Mouse (Mus musculus) heart, adult 2 months (tissue): ENCODE data around the gene Tmem160. TPM values are rescaled to one million over a fixed set of nuclear protein-coding genes. Genes with fewer than 3 reads are reported as not detected.

Experiments used
- DNase-seq, 2 experiments: peaks; one replicate each; pipeline ENCODE4 v3.0.0; 2021
- H3K27ac ChIP-seq: fragments of 200-600 bp; 2 replicates; pipeline ENCODE4 v1.8.1; 2022
- H3K27me3 ChIP-seq: fragments of 200-500 bp; 2 replicates; pipeline ENCODE4 v1.6.1; 2012; ENCODE audit warnings: mild to moderate bottlenecking, low read length, inconsistent platforms, mixed read lengths; ENCODE audit not compliant: control insufficient read depth, insufficient read depth
- H3K36me3 ChIP-seq: fragments of 200-500 bp; 2 replicates; pipeline ENCODE4 v1.6.1; 2012; ENCODE audit warnings: low read length, inconsistent platforms; ENCODE audit not compliant: control insufficient read depth, insufficient read depth
- H3K4me1 ChIP-seq: fragments of 200-500 bp; 2 replicates; pipeline ENCODE4 v1.6.1; 2011; ENCODE audit warnings: low read length; ENCODE audit not compliant: control insufficient read depth, insufficient read depth
- H3K4me3 ChIP-seq: fragments of 200-600 bp; 2 replicates; pipeline ENCODE4 v1.8.1; 2022
- H3K79me2 ChIP-seq: fragments of 200-500 bp; replicated peaks from 2 replicates; pipeline ENCODE4 v1.6.1; 2012; ENCODE audit warnings: mild to moderate bottlenecking, inconsistent platforms, low read length, moderate library complexity, mixed read lengths; ENCODE audit not compliant: control insufficient read depth, insufficient read depth
- H3K9ac ChIP-seq: fragments of 200-500 bp; 2 replicates; pipeline ENCODE4 v1.6.1; 2012; ENCODE audit warnings: low read depth, mild to moderate bottlenecking, control low read depth, inconsistent platforms, low read length, mixed read lengths
- CTCF ChIP-seq: fragments of 200-600 bp; IDR thresholded peaks from 2 replicates; pipeline ENCODE4 v1.8.1; 2022; ENCODE audit warnings: antibody characterized with exemption, mild to moderate bottlenecking, moderate library complexity
- EP300 ChIP-seq: fragments of 200-500 bp; IDR thresholded peaks from 2 replicates; pipeline ENCODE4 v1.6.1; 2011; ENCODE audit warnings: low read depth, low read length, control low read depth; ENCODE audit not compliant: insufficient read depth
- POLR2A ChIP-seq: fragments of 200-500 bp; IDR thresholded peaks from 2 replicates; pipeline ENCODE4 v1.6.1; 2011; ENCODE audit warnings: mild to moderate bottlenecking, low read depth, low read length, control low read depth; ENCODE audit not compliant: insufficient read depth
- WGBS: fragments of 180-500 bp; shearing (Covaris S2); methylation state at CpG from one replicate; pipeline ENCODE4 v1.1.7; 2018; 5-methylcytosine and 5-hydroxymethylcytosine counted together
- intact Hi-C: fragments of 180-260 bp; cut with DNase I; formaldehyde crosslinking; loops from one replicate; pipeline ENCODE4 v1.15.1; 2025
- polyA plus RNA-seq: library from polyadenylated mRNA; depleted of rRNA; stranded (reverse); fragments of >200 nt; gene quantifications from 2 replicates; pipeline ENCODE4 v1.2.3, GENCODE M21; 2012
- total RNA-seq, 2 experiments: library from RNA; stranded (reverse); gene quantifications; 2 replicates each; pipeline ENCODE4 v1.2.3; 2021

Gene Tmem160
- total and polyA plus RNA-seq, 3 experiments: 82.9 to 140 (median 88.2) TPM

GRCm38 (mm10) chr7:16473847-16474246, 21.3 kb downstream of the Tmem160 start:
- Histone ChIP-seq H3K79me2 (no peaks in the 10 kb centered on the region), H3K27me3 (peaks cover 15% of the 10 kb centered on the region), H3K4me1 (no peaks in the 10 kb centered on the region), H3K9ac (no peak overlapping the region), H3K36me3 (no peaks in the 10 kb centered on the region), H3K27ac (no peak overlapping the region), H3K4me3 (no peak overlapping the region)
- intact Hi-C loops: no loop called here
- WGBS: 78% methylated on average over 8 of the region's 8 CpGs
- TF ChIP-seq POLR2A: no peak
- no peak for TF ChIP-seq EP300
- no peak for TF ChIP-seq CTCF
- no peak for DNase-seq

GRCm38 (mm10) chr7:16474445-16474844, 21.9 kb downstream of the Tmem160 start:
- 6% methylated on average over 33 of the region's 33 CpGs for WGBS
- Histone ChIP-seq H3K9ac (no peak overlapping the region), H3K4me1 (no peaks in the 10 kb centered on the region), H3K27ac (no peak overlapping the region), H3K36me3 (no peaks in the 10 kb centered on the region), H3K27me3 (peaks cover 15% of the 10 kb centered on the region), H3K4me3 (no peak overlapping the region), H3K79me2 (no peaks in the 10 kb centered on the region)
- no peak for TF ChIP-seq POLR2A
- TF ChIP-seq CTCF: no peak
- TF ChIP-seq EP300: no peak
- intact Hi-C loops: no loop called here
- no peak for DNase-seq

DNA sequence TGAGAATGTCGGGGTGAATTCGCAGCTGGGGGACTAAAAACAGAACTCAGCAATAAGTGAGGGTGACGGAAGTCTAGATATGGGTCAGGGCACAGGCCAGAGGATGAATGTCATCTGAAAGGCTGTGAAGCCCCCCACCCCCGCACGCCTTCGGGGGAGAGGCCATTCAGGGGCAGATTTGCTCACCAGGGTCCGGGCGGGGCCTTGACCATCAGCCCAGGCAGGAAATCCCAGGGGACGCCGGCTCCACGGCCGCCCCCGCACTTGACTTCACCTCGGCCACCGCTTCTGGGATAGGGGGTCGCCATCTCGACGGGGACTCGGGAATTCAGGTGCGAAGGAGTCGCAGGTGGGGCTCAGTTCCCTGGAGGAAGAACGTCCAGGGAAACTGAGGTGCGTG, 22.7 kb downstream of the Tmem160 start:
- Histone ChIP-seq H3K27me3 (peaks cover 15% of the 10 kb centered on the region), H3K4me3 (no peak overlapping the region), H3K79me2 (no peaks in the 10 kb centered on the region), H3K36me3 (no peaks in the 10 kb centered on the region), H3K9ac (no peak overlapping the region), H3K27ac (no peak overlapping the region), H3K4me1 (no peaks in the 10 kb centered on the region)
- intact Hi-C loops: no loop called here
- 4% methylated on average over 23 of the region's 23 CpGs for WGBS
- no peak for TF ChIP-seq CTCF
- no peak for TF ChIP-seq POLR2A
- TF ChIP-seq EP300: no peak
- no peak for DNase-seq

- Histone ChIP-seq H3K27ac (no peak overlapping the region), H3K27me3 (peaks cover 15% of the 10 kb centered on the region), H3K4me3 (no peak overlapping the region), H3K9ac (no peak overlapping the region), H3K4me1 (no peaks in the 10 kb centered on the region), H3K79me2 (no peaks in the 10 kb centered on the region), H3K36me3 (no peaks in the 10 kb centered on the region)
- WGBS: 3% methylated on average over 28 of the region's 59 CpGs
- intact Hi-C loops: no loop called here
- no peak for TF ChIP-seq CTCF
- no peak for TF ChIP-seq POLR2A
- no peak for TF ChIP-seq EP300
- DNase-seq: no peak
These were observed 23.4 kb downstream of the Tmem160 start for GRCm38 (mm10) chr7:16475764-16476599.

DNA sequence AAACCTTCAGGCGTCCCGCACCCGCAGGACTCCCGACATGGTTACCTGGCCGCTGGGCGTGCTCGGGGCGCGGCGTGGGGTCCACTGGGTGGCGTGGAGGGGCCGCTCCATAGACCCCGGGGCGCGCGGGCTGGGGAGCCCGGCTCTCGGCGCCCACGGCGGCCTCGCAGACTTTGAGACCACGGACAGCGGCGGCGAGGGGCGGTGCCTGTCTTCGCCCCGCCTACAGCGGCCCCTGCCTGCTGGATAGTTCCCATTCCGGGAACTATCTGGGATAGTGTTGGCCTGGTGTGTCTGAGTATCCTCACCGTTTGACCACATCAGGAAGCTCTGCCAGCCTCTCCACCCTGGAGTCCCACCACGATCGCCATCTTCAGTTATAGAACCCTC, 24.0 kb downstream of the Tmem160 start:
- TF ChIP-seq CTCF: no peak
- TF ChIP-seq EP300: no peak
- TF ChIP-seq POLR2A: no peak
- intact Hi-C loops: no loop called here
- no peak for DNase-seq
- Histone ChIP-seq H3K4me3 (no peak overlapping the region), H3K27me3 (peaks cover 15% of the 10 kb centered on the region), H3K4me1 (no peaks in the 10 kb centered on the region), H3K79me2 (no peaks in the 10 kb centered on the region), H3K36me3 (no peaks in the 10 kb centered on the region), H3K27ac (no peak overlapping the region), H3K9ac (no peak overlapping the region)
- 2% methylated on average over 34 of the region's 34 CpGs for WGBS

DNA sequence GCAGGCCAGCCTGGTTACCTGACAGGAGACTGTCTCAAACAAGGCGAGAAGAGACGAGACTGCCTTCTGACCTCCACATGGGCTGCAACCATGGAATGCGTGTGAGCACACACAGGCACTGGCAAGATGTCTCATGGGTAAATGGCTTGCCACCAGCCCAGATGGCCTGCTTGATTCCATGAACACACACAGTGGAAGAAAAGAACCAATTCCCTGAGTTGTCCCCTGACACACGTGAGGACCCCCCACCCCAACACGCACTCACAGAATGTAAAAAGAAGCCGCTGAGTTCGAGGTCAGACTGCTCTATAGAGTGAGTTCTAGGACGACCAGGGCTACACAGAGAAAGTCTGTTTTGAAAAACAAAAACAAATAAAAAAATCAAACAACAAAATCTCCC, 25.0 kb downstream of the Tmem160 start, which contains the start of gene Npas1:
Gene Npas1 (minus strand): TSS at position 101 of the 400 bp plus-strand sequence.
- Histone ChIP-seq H3K27me3 (peaks cover 15% of the 10 kb centered on the region), H3K27ac (no peak within 1 kb of the TSS), H3K79me2 (no peaks in the 10 kb centered on the region), H3K36me3 (no peaks in the 10 kb centered on the region), H3K9ac (no peak within 1 kb of the TSS), H3K4me1 (no peaks in the 10 kb centered on the region), H3K4me3 (no peak within 1 kb of the TSS)
- WGBS: 89% methylated on average over 8 of the region's 8 CpGs
- no peak for TF ChIP-seq POLR2A
- DNase-seq: no peak
- intact Hi-C loops: no loop called here
